Mouse (Mus musculus): ENCODE measurements around the gene Dner. TPM values are rescaled to one million over a fixed set of nuclear protein-coding genes. Genes with fewer than 3 reads are reported as not detected.

Gene Dner
- polyA plus RNA-seq, 2 experiments = 5.9 to 6.4 TPM

GRCm38 (mm10) chr1:84561387-84561786 is 134.6 kb downstream of the Dner start:
- Histone ChIP-seq H3K27ac (replicated peaks; ENCODE audit: low read depth, low read length) (no peak overlapping the region), H3K27me3 (ENCODE audit: control insufficient read depth, insufficient read depth, low read length) (peaks cover 20% of the 10 kb centered on the region; the same call in 1 of the 2 replicates), H3K4me2 (replicated peaks; ENCODE audit: low read depth, low read length, severe bottlenecking) (no peak overlapping the region), H3K4me1 (ENCODE audit: control insufficient read depth, insufficient read depth, low read length) (no peaks in the 10 kb centered on the region), H3K9ac (ENCODE audit: low read depth, low read length, severe bottlenecking) (no peak overlapping the region), H3K36me3 (ENCODE audit: control insufficient read depth, insufficient read depth, low read length) (no peaks in the 10 kb centered on the region), H3K9me3 (ENCODE audit: control insufficient read depth, low read length) (no peaks in the 10 kb centered on the region), H3K4me3 (replicated peaks; ENCODE audit: low read length) (no peak overlapping the region)
- TF ChIP-seq POLR2A (IDR thresholded peaks at IDR 0.05; ENCODE audit: borderline replicate concordance, extremely low read depth, insufficient read depth, insufficient read length) = no peak
- DNase-seq (ENCODE audit: low spot score) (no peak), ATAC-seq (ENCODE audit: low FRiP score, low read depth) (no peak)
- WGBS = 66% methylated on average over 4 of the region's 4 CpGs

DNA sequence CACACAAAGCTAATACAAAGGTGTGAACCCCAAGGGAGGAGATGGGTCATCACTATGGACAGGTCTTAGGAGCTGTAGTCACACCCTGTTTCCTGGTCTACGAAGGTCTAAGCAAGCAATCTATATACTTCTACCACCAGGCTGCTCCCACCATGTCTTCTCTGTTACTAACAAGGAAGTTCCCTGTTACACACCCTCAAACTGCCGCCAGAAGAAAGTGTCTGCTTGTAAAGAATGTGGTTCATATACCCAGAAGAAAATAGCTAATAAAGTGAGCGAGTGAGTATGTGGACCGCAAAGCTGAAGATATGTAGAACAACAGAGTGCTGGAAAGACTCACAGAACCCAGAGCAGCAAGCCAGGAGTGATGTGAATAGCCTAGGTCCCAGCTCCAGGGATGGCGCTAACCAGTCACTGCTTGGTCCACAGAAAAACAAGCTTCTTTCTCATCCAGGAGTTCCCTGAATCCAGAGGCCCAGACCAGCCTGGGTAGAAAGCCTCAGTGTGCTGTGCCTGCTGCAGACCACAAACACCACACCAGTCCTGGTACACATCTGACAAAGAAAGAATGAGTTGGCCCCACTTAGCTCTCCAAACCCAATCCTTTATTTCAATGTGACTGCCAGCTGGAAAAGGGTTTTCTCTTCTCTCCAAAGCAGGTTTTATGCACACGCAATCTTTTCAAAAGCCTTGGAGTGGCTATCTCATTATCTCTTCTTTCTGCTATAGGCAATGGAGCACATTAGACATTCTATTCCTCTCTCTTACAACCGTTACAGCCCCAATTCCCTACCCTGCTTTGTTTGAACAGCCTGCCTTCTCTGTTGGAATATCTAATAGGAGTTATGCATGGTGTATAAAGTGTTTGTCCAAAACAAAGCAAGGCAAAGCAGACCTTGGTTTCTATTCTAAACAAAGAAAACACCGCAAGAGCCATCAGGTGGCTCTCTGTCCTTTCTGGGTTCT is 139.2 kb downstream of the Dner start:
- no peak overlapping the region for H3K4me3 ChIP-seq (replicated peaks; ENCODE audit: low read length)
- H3K4me1 ChIP-seq (ENCODE audit: control insufficient read depth, insufficient read depth, low read length) = no peaks in the 10 kb centered on the region
- 0 out of 2 replicates have a peak, but pooled peaks cover 3% of the 10 kb centered on the region for H3K9me3 ChIP-seq (ENCODE audit: control insufficient read depth, low read length)
- TF ChIP-seq POLR2A (IDR thresholded peaks at IDR 0.05; ENCODE audit: borderline replicate concordance, extremely low read depth, insufficient read depth, insufficient read length) = no peak
- WGBS = 81% methylated on average over 8 of the region's 8 CpGs
- peaks cover 32% of the 10 kb centered on the region; the same call in 1 of the 2 replicates for H3K27me3 ChIP-seq (ENCODE audit: control insufficient read depth, insufficient read depth, low read length)
- no peak for DNase-seq (ENCODE audit: low spot score)
- ATAC-seq (ENCODE audit: low FRiP score, low read depth) = no peak
- H3K27ac ChIP-seq (replicated peaks; ENCODE audit: low read depth, low read length) = no peak overlapping the region
- H3K9ac ChIP-seq (ENCODE audit: low read depth, low read length, severe bottlenecking) = no peak overlapping the region
- no peaks in the 10 kb centered on the region for H3K36me3 ChIP-seq (ENCODE audit: control insufficient read depth, insufficient read depth, low read length)
- H3K4me2 ChIP-seq (replicated peaks; ENCODE audit: low read depth, low read length, severe bottlenecking) = no peak overlapping the region

DNA sequence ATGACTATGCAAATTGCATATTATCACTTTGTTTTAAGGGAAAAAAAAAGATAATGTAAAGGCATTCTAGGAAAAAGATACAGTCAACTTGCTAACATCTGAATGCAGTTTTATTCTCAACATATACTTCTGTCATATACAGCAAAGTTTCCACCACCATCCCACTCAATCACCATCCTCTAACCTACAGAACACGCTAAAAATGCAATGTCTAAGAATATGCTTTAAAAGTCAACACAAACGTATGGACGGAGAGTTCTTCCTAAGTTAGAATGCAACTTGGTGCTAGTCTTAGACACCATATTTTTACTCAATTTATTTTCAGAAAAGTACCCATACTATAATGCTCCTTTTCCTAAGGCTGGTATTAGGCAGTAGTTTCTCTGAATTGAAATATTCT is 144.0 kb downstream of the Dner start:
- ATAC-seq (ENCODE audit: low FRiP score, low read depth) = no peak
- no peak overlapping the region for H3K9ac ChIP-seq (ENCODE audit: low read depth, low read length, severe bottlenecking)
- no peak for TF ChIP-seq POLR2A (IDR thresholded peaks at IDR 0.05; ENCODE audit: borderline replicate concordance, extremely low read depth, insufficient read depth, insufficient read length)
- WGBS = 92% methylated on average over 3 of the region's 3 CpGs
- H3K27me3 ChIP-seq (ENCODE audit: control insufficient read depth, insufficient read depth, low read length) = peaks cover 15% of the 10 kb centered on the region; the same call in 1 of the 2 replicates
- peaks cover 4% of the 10 kb centered on the region for H3K4me1 ChIP-seq (ENCODE audit: control insufficient read depth, insufficient read depth, low read length)
- 0 out of 2 replicates have a peak, but pooled peaks cover 3% of the 10 kb centered on the region for H3K9me3 ChIP-seq (ENCODE audit: control insufficient read depth, low read length)
- H3K4me3 ChIP-seq (replicated peaks; ENCODE audit: low read length) = no peak overlapping the region
- H3K36me3 ChIP-seq (ENCODE audit: control insufficient read depth, insufficient read depth, low read length) = no peaks in the 10 kb centered on the region
- no peak overlapping the region for H3K27ac ChIP-seq (replicated peaks; ENCODE audit: low read depth, low read length)
- DNase-seq (ENCODE audit: low spot score) = no peak
- H3K4me2 ChIP-seq (replicated peaks; ENCODE audit: low read depth, low read length, severe bottlenecking) = no peak overlapping the region

- ATAC-seq (ENCODE audit: low FRiP score, low read depth) (peak; percentile 72; the same call in 1 of the 2 replicates), DNase-seq (ENCODE audit: low spot score) (peak; percentile 51)
- 22% methylated on average over 2 of the region's 2 CpGs for WGBS
- Histone ChIP-seq H3K4me3 (replicated peaks; ENCODE audit: low read length) (no peak overlapping the region), H3K4me1 (ENCODE audit: control insufficient read depth, insufficient read depth, low read length) (peaks cover 4% of the 10 kb centered on the region), H3K9ac (ENCODE audit: low read depth, low read length, severe bottlenecking) (no peak overlapping the region), H3K27ac (replicated peaks; ENCODE audit: low read depth, low read length) (0 out of 2 replicates have a peak overlapping the region, but pooled peaks have one; percentile 48), H3K36me3 (ENCODE audit: control insufficient read depth, insufficient read depth, low read length) (no peaks in the 10 kb centered on the region), H3K4me2 (replicated peaks; ENCODE audit: low read depth, low read length, severe bottlenecking) (no peak overlapping the region), H3K9me3 (ENCODE audit: control insufficient read depth, low read length) (0 out of 2 replicates have a peak, but pooled peaks cover 3% of the 10 kb centered on the region), H3K27me3 (ENCODE audit: control insufficient read depth, insufficient read depth, low read length) (no peaks in the 10 kb centered on the region)
- no peak for TF ChIP-seq POLR2A (IDR thresholded peaks at IDR 0.05; ENCODE audit: borderline replicate concordance, extremely low read depth, insufficient read depth, insufficient read length)
Observed at GRCm38 (mm10) chr1:84550065-84550368, 146.0 kb downstream of the Dner start.

DNA sequence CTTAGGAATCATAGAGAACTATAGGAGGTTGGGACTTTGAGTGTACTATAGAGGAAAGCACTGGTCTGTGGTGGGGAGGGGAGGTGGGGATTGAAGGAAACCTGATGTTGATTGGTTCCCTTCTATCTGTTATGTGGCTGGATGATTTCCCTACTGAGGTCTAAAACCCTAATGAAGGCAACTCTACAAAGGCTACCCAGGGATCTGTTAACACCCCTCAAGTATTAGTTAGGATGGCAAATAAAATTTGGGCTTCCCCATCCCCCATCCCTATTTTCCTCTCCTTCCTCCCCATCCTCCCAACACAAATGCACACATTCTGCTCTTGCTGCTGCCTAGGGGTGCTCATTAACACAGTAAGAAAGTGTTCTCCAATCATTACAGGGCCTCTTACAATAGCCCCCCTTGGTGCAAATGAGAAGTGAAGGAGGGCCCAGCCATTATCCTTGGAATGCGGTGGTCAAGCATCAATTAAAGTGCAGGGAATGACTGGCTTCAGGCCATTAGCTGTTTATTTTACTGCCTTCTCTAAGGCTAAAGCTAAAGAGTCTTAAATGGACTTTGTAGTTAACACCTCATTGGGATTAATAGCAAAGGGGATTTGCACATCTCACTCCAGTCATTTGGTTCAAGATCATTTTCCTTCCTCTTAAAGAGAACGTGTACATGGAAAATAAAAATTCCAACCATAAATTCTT is 146.5 kb downstream of the Dner start:
- no peaks in the 10 kb centered on the region for H3K36me3 ChIP-seq (ENCODE audit: control insufficient read depth, insufficient read depth, low read length)
- TF ChIP-seq POLR2A (IDR thresholded peaks at IDR 0.05; ENCODE audit: borderline replicate concordance, extremely low read depth, insufficient read depth, insufficient read length) = no peak
- no peak overlapping the region for H3K4me2 ChIP-seq (replicated peaks; ENCODE audit: low read depth, low read length, severe bottlenecking)
- H3K4me1 ChIP-seq (ENCODE audit: control insufficient read depth, insufficient read depth, low read length) = peaks cover 4% of the 10 kb centered on the region
- peak; percentile 83 for ATAC-seq (ENCODE audit: low FRiP score, low read depth)
- 6% methylated on average over 2 of the region's 2 CpGs for WGBS
- H3K9me3 ChIP-seq (ENCODE audit: control insufficient read depth, low read length) = 0 out of 2 replicates have a peak, but pooled peaks cover 3% of the 10 kb centered on the region
- no peak overlapping the region for H3K9ac ChIP-seq (ENCODE audit: low read depth, low read length, severe bottlenecking)
- DNase-seq (ENCODE audit: low spot score) = peak; percentile 80
- no peak overlapping the region for H3K27ac ChIP-seq (replicated peaks; ENCODE audit: low read depth, low read length)
- no peaks in the 10 kb centered on the region for H3K27me3 ChIP-seq (ENCODE audit: control insufficient read depth, insufficient read depth, low read length)
- H3K4me3 ChIP-seq (replicated peaks; ENCODE audit: low read length) = no peak overlapping the region

Measured in limb, embryonic 14.5 days (tissue).